Mouse (Mus musculus): Measurements from ENCODE around the gene Slmap. TPM values are rescaled to one million over a fixed set of nuclear protein-coding genes. Genes with fewer than 3 reads are reported as not detected.
"Not testable (repeated sequence)": the region's sequence is repeated elsewhere in the genome, so short reads cannot be mapped to it uniquely, and the experiment has no call there.

The Slmap gene
- total RNA-seq (2021) = 10 to 100 TPM; 73.2 to 87.8 TPM
- long read RNA-seq, experiment 1, partial matches to known transcripts = 2 of 13 reads
- long read RNA-seq, experiment 1, other reads (novel, unspliced or antisense) = 11 of 13 reads
- long read RNA-seq, experiment 2, partial matches to known transcripts = 14 of 43 reads
- long read RNA-seq, experiment 2, other reads (novel, unspliced or antisense) = 29 of 43 reads

DNA sequence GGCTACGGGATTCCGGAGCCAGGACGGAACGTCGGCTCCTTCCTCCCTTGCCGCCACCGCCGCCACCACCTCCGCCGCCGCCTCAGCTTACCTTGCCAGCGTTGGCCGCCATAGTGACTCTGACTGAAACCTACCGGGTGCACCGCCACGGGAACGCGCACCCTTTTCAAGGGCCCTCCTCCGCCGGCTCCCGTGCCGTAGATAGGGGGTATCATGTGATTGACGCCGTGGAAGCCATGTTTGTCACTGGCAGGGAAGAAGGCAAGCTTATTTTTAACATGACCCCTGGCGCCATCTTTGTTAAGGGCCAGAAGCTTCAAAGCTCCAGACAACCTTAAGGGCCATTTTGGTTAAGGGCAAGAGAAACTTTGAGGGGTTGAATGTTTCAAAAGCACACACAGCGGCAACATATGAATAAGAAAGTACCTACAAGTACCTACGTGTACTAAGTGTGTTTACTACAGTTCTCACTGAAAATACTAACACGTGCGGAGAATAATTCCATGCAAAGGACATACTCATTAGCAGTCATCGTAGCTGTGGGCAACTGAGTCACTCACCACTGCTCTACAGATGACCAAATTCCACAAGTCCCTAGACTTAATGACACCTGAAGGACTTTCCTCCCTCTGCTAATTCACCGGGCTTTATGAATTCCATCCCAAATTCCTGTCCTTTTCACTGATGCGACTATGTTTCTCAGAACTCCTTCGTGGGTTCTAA, at the start of gene Slmap:
Slmap (minus strand) TSS at position 175 of the 723 bp plus-strand sequence.
- intact Hi-C loops (cut with DNase I) = loop anchor here (2.0 to 5.0 kb wide), 3 partner anchors 43 to 102 kb away; partner anchors contain the start of gene Arf4
- peak; percentile 99 for DNase-seq

- intact Hi-C loops (cut with DNase I) = loop anchor here (5.0 kb wide), 1 partner anchor 91 kb away; no protein-coding TSS in a partner anchor
Observed at GRCm38 (mm10) chr14:26583645-26584044, 48.9 kb upstream of the Slmap start.

DNA sequence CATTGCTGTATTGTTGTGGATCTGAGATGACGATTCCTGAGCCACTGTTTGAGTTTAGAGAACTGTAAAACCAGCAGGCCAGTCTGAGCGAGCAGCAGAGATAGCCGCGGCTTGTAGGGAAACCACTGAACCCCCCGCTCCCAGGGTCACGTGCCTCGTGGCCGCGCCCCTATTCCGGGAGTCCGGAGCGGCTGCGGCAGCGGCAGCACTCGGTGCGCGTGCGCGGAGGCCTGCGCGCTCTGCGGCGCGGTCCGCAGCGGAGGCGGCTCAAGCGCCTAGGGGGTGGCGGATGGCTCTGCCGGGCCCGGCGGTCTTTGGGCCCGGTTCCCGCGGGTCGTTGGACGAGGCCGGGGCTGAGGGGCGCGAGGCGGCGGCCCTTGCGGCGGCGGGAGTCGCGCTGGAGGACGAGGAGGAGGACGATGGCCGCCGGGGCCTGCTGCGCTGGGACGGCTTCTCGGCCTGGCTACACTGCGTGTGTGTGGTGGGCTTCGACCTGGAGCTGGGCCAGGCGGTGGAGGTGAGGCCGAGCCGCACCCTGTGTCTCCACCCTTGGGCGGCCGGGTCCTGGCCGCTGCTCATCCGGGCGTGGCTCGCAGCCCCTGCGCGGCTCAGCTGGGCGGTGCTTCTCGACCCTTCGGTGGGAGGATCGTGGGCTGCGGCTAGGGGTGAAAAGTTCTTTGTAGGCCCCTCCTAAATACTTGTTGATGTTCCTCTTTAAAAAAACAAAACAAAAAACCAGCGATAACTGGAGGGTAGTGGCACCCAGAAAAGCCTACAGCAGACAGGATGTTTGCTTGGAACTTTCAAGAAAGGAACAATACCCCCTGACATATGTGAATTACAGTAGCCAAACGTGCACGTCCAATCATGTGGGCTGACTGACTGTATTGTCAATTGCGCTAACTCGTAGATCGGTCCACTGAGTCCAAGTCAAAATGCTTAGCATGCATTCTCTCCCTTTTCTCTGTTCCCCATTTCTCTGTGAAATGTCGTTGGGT, 44.9 kb upstream of the Slmap start:
- intact Hi-C loops (cut with DNase I) = loop anchor here (2.0 to 5.0 kb wide), 2 partner anchors 45 to 87 kb away; partner anchors contain the start of gene Slmap
- peak; percentile 74 to 87 for DNase-seq

More at GRCm38 (mm10) chr14:26583645-26584044, 48.9 kb upstream of the Slmap start:
- DNase-seq = no peak

- no peak for DNase-seq
- intact Hi-C loops (cut with DNase I) = loop anchor here (2.0 kb wide), 1 partner anchor 44 kb away; the partner anchor contains the start of gene Slmap
Observed at GRCm38 (mm10) chr14:26578791-26579191, 44.1 kb upstream of the Slmap start.

- DNase-seq = no peak
- intact Hi-C loops (cut with DNase I) = no loop called here
Observed at GRCm38 (mm10) chr14:26576255-26576780, 41.6 kb upstream of the Slmap start.

DNA sequence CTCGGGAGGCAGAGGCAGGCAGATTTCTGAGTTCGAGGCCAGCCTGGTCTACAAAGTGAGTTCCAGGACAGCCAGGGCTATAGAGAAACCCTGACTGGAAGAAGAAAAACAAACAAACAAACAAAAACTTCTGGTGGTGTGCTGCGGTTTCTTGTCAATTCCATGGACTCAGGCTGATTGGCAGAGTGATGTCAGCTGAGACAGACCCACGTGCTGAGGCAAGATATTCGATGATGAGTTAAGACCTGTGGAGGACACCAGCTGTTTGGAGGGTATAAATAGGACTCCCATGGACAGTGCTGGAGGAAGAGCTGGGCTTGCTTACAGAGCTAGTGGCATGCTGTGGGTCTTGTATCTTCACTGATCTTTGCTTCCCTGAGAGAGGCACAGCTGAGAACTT, 38.8 kb upstream of the Slmap start, which contains the start of gene Dennd6a:
Dennd6a (plus strand) TSS at position 301 of the 400 bp plus-strand sequence.
- intact Hi-C loops (cut with DNase I); DNase-seq: not testable (repeated sequence)

- DNase-seq = no peak
- intact Hi-C loops (cut with DNase I) = no loop called here
Observed at GRCm38 (mm10) chr14:26571951-26572675, 37.4 kb upstream of the Slmap start.

GRCm38 (mm10) chr14:26569880-26570279, 35.1 kb upstream of the Slmap start:
- DNase-seq = no peak
- intact Hi-C loops (cut with DNase I) = no loop called here

DNA sequence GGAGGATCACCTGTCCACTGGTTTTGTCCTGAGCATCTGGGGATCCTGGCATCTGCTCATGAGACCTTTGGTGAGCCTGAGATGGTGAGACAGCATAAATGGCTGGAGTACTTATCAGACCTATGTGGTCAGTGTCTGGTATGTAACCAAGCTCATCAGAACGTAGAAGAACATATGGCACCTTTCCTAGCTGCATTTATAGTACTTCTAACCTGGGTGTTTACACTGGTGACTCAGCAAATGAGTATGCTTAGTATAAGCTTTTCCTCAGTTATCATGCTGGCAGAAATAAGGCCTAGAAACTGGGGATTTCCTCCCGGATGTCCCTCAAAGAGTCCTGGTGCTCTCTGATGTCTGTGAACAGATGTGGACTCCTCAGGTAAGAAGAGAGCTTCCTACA, 27.5 kb upstream of the Slmap start:
- DNase-seq = no peak
- intact Hi-C loops (cut with DNase I) = no loop called here

DNA sequence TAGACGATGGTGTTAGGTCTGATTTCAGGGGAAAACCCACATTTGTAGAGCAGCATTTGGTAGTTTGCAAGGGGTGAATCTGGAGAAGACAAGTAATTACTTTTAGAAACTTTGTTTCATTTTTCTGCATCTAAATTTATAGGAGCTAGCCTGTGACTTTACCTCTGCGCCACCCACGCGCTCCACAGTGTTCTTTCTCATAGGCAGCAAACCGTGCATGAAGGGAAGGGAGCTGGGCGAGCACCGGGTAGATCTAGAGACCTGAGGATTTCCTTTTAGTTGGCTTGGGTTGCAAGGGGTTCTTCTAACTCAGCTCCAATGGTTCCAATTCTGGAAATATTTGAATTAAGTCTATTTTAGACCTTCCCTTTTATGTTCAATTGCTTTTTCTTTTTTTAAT, 23.8 kb upstream of the Slmap start:
- no peak for DNase-seq
- intact Hi-C loops (cut with DNase I) = no loop called here

- DNase-seq = no peak
- intact Hi-C loops (cut with DNase I) = no loop called here
Observed at GRCm38 (mm10) chr14:26557581-26557980, 22.9 kb upstream of the Slmap start.

GRCm38 (mm10) chr14:26552853-26553252, 18.1 kb upstream of the Slmap start:
- intact Hi-C loops (cut with DNase I) = no loop called here

DNA sequence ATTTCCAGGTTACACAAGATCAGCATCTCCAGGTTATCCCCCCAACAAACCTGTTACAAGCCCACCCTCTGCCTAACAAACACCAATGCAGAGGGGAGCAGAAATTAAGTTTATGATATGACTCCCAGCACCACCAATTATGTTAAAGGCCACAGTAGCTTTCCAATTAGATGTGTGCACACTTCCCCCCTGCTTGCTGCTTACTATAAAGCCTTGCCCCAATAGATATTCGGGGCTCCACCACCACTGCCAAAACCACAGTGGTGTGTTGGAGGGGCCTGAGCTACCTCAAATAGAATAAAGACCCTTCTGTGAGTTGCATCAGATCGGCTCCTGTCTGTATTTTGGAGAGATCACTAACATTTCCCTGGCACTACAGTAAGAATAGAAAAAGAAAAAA, 17.7 kb upstream of the Slmap start:
- DNase-seq = no peak
- intact Hi-C loops (cut with DNase I) = no loop called here

More at GRCm38 (mm10) chr14:26552853-26553252, 18.1 kb upstream of the Slmap start:
- DNase-seq = no peak

GRCm38 (mm10) chr14:26550712-26551111, 16.0 kb upstream of the Slmap start:
- intact Hi-C loops (cut with DNase I) = no loop called here
- DNase-seq = no peak

DNA sequence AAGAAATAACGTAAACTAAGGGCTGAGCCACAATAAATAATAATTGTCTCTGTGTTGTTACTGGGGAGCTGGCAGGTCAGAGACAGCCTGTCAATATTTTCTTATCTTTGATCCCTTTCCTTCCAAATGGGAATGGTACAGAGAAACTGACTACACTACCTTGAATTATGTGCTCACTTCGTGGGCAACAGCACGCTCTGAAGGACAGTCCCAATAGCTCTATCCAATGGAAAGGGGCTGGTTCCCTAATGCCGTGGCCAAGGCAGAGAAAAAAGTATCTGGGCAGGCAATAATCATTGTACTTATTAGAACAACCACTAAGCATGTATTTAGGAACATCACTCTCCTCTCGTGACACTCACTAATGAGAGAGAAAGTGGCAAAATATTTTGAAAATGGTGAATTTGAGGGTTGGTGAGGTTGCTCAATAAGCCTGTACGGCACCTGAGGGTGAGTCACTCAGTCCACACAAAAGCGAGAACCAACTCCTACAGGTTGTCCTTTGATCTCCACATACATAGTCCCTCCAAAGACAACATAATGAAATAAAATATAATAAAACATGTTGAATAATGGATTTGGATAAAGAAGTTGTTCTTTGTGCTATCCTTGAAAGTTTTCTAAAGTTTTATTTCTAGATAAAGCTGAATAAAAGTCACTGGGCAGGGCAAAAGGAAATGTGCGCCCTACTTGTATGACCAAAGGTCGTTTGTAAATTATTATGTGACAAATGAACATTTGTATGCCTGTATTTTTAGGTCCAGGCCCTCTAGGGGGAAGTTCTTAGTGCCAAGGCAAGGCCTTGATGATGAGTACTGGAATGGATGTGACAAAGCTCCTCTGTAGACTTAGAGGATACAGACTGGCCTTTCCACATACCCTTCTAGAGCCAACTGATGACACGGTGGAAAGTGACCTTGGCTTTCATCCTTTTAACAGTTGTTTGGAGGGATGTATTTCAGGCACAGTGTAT, 13.1 kb upstream of the Slmap start:
- intact Hi-C loops (cut with DNase I) = no loop called here
- DNase-seq = no peak

DNA sequence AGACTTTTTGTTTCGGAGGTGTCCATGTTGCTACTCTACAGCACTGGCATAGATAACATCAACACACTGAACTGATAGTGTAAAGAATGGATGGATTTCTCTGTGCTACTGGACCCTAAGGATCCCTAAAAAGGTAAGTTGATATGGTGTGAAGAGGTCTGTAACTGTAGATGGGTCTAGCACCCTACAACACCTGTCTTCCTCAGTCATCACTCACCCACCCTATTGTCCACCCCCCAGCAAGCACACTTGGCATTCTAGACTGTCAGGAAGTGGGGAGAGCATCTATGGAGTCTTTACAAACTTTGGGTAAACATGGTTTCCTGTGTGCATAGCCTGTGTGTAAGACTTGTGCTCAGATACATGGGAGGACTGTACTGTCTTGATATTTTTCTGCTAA, 7.4 kb upstream of the Slmap start:
- DNase-seq = no peak
- intact Hi-C loops (cut with DNase I) = no loop called here

DNA sequence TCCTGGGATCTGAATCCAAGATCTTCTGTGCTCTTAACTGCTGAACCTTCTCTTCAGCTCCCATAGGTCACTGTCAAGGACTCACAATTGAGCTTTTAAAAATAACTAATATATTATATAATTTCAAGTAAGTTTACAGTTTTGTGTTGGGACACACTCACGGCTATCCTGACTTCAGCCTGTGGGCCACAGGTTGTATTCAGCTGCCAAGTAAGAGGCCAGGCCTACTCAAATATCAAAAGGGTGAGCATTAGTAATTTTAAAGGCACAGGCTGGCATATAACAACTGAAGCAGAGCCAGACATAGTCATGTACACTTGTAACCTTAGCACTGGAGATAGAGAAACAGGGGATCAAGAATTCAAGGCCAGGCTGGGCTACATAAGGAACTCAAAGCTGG, 5.8 kb upstream of the Slmap start:
- intact Hi-C loops (cut with DNase I) = no loop called here

GRCm38 (mm10) chr14:26539241-26539640, 4.5 kb upstream of the Slmap start:
- no peak for DNase-seq
- intact Hi-C loops (cut with DNase I) = no loop called here

More for the DNA sequence above, 5.8 kb upstream of the Slmap start:
- no peak for DNase-seq

Data from gastrocnemius, postnatal 36 days (tissue).